Mouse (Mus musculus): Measurements from ENCODE around the gene Rnf20.

Rnf20 gene

DNA sequence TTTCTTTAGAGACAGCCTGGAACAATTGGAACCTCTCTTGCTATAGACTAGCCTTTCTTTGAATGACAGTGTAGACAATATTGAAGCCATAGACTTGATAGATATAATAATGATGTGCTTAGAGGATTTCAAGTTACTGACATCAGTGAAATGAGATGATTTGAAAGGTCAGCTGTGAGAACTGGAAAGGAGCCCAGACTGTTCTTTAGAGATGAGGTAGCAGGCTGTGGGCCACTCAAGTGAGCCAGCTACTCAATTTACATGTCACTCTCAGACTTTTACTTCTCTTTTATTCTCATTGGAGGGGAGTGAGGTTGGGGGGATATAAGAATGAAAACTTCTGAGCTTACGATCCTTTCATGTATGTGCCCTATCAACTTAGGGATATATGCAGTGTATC, 27.6 kb downstream of the Rnf20 start:
- DNase-seq (ENCODE audit: low spot score in 2 of 2), result no peak

DNA sequence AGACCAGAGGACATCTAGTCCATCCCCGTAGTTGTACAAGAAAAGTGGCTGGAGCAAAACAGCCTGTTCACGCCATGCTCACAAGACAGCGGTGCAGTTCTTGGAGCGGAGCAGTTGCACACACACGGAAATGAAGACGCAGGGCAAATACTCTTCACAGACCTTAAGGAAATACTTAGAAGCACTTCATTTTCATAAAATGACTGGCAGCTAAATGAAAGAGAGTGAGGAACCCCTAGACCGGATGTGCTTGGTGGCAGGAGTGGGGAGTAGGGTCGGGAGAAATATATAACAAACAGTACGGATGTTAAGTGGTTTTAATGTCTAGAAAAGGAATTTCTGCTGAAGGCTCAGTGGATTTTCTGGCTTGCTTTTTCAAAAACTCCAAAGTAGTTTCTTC, 29.9 kb downstream of the Rnf20 start:
- no peak for DNase-seq (ENCODE audit: low spot score in 2 of 2)

DNA sequence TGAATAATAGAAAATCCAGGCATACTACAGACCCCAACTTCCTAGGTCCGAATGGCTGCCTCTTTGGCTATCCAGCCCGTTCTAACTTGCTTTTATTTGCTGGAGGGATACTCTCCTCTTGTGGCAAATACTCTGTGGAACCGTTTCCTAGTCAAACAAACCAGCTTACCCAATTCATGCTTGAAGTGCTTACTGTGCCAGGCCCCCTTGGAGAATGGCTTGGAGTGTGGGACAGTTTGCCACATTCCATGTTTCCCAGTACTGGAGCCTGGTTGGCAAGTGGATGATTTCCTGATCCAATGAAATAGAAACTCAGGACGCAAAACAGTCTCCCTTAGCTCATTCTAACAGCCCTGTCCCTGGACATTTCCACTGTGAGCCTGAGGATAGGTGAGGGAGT, 30.4 kb downstream of the Rnf20 start:
- DNase-seq (ENCODE audit: low spot score in 2 of 2), result no peak

DNA sequence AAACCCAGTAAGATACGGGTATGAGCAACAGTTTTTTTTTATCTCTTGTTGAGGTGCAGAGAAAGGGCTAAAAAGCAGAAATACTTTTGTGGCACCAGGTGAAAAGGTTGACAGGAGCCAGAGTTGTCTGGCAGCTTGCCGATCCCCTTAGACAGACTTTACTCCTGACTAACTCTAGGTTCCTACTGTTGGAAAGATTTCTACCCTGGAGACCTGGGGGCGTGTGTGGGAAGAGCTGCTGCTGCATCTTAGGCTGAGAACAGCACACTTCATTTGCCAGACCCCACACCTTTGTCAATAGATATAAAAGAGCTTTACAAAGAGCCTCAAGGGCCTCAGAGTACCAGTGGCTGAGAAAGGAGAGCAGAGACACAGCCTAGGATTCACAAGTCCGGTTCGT, 33.0 kb downstream of the Rnf20 start:
- DNase-seq (ENCODE audit: low spot score in 2 of 2), result peak; percentile 22 to 25

DNA sequence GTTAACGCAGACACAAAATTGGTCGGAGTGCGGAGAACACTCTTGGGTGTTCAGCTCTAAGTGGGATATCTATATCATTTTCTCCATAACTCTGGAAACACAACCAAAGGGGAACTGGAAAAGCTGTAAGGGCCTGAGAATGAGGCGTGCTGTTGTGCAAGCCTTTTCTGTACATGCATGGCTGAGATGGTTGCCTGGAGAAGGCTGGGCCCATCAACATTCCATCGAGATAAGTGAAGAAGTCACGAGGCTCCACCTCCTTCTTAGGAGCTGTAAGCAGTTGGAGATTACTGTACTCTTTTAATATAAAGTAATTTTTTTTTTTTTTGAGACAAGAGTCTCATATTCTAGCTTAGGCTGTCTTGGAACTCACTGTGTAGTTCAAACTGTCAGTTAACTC, 44.3 kb downstream of the Rnf20 start:
- DNase-seq (ENCODE audit: low spot score in 2 of 2), result no peak

DNA sequence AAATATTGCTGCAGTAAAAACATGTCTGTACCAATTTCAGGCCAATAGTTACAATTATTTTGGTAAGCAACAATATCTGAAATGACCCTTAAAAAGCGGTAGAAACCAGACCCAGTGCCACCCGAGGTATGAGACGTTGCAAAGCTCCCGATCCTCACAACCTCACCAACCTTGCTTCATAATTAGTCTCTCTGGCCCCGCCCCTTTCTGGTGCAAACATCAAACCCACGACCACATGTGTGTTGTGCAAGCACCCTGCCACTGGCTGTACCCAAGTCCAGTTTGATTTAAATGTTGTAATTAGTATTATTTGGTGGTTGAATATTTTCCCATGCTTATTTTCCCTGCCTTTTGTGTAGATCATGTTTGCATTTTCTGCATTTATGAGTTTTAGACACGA, 45.0 kb downstream of the Rnf20 start:
- no peak for DNase-seq (ENCODE audit: low spot score in 2 of 2)

DNA sequence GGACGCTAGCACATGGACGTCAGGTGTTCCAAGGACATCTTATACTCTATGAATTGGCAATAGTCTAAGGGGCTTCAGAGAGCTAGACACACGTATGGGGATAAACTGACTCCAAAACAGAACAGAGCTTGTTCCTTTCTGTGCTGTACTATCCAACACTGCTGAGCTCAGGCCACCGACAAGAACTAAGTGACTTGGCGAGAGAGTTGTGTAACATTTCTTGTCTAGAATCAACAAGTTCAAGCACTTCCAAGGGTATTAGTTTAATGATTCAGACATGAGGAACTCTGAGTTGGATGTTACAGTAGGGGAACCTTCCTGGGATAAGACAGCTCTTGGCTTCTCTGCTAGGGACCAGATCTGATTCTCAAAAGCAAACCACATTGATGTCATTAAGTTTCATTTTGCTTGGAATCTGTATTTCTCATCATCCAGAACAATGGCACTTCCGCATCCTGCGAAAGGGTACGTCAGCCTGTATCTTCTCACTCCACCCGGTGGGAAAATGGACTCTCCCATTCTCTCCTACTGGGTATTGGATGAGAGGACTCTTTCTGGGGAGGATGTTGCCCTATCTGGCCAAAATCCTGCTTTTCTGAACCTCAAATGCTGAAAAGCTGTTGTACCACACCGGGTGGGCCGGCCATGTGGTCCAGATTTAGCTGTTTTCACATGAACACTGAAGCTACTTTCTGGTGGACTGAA, 48.5 kb downstream of the Rnf20 start:
- no peak for DNase-seq (ENCODE audit: low spot score in 2 of 2)

DNA sequence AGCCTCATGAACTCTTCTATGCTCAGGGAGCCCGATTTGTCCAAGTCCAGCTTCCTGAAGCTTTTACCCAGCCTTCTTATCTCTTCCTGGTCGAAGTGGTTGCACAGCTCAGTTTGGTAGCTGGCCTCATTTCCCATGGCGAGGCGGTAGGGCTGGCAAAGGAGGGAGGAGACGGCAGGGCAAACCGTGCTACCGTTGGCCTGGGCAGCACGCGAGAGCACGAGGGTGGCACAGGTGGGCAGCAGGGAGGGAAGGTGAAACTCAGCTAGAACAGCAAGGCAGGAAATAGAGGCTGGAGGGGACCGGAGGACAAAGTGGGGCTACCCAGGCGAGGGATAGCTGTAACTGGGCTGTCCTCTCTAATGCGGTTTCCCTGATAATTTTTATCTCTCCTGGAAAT, 50.0 kb downstream of the Rnf20 start, which contains the start of gene Ppp3r2:
Gene Ppp3r2 (minus strand): TSS at position 213 of the 400 bp plus-strand sequence.
- no peak for DNase-seq (ENCODE audit: low spot score in 2 of 2)

DNA sequence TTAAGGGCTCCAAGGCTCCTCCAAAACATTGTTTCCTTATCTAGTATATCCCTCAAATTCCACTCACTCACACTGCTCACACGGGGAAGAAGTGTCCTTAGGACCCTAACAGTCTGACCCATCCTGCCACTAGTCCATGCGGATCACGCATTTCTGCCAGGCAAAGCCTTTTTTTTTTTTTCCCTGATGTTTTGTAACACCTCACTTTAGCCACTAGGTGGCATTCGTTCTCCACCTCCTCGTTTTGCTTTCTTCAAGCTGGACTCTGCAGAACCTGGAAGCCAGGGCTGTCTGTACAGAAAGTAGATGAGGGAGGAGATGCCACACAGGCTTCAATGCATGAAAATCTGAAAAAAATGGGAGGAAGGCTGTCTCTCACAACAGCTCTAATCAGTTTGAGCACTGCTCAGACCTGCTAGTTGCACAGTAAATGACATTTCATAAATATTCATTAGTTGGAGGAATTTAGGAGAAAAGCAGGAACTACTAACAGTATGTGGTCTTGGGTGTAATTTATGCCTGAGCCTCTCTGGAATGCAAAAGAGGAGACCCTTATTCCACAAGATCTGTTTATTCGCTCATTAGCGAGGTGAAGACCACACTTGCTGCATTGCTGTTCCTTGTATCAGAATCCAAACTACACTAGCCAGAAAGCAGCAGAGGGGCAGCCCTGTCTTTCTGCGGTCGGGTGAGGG, 56.9 kb downstream of the Rnf20 start:
- DNase-seq (ENCODE audit: low spot score in 2 of 2), result peak in 1 of 2 experiments; percentile 43

DNA sequence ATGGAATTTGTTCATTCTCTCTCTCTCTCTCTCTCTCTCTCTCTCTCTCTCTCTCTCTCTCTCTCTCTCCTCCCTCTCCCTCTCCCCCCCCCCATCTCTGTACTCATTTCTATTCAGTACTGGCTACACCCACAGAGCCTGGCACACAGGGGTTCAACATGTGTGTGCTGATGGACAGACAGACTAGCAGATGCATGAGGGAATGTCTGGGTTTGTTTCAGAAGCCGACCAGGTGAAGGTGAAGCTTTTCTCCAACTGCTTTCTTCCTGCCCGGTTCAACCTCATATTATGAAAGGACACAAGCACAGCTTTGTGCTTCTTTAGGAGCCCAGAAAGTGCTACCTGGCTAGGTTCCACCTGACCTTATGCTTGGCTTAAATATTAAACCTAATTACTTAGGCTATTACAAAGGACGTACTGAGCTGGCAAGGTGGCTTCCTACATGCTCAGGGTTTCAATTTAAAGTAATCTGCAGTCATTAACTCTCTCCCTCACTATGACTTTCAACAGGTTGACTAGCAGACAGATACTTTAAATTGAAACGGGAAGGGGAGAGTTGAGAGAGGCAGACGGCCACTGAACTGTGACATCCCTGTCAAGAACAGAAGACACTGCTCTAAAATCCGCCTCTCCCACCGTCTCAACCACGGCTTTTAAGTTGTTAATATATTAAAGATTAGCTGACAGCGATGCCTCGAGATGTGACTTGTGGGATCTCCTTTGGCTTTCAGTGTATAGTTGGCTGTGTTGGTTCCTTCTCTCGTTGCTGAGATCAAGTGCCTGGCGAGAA, 59.8 kb downstream of the Rnf20 start:
- no peak for DNase-seq (ENCODE audit: low spot score in 2 of 2)

Data from left cerebral cortex, adult 9 months (tissue).